Comparison of ENCODE assay signal across 9 mouse cellular contexts in genomic region chr5:123013599-123014315, GRCm38 (mm10). TPM values are rescaled to one million over a fixed set of nuclear protein-coding genes. Genes with fewer than 3 reads are reported as not detected.
A peak's percentile ranks its signal among the peaks of the same experiment; 100 is the strongest.
DNase-seq lines count a peak whose midpoint lies in the region; ATAC-seq and TF ChIP-seq lines count a peak whose summit lies in the region.
"Had no signal": no experiment of that assay in that cellular context is flagged by ENCODE, and none has a peak within 500 bp of the region (broad histone marks: within the 10 kb centered on the region; RNA-seq: fewer than 3 reads in every experiment).

No protein-coding gene starts in this region.

- DNase-seq in heart, adult 2 months, result peak; percentile 64 to 68
- DNase-seq in adrenal gland, adult 18-20 months (ENCODE audit: low spot score in 2 of 2), result peak; percentile 50 to 56
- peak; percentile 89 for DNase-seq in embryo, embryonic 11 days
- peak; percentile 87 for DNase-seq in heart, embryonic 10.5 days (ENCODE audit: low spot score)
- DNase-seq in left cerebral cortex, adult 11 months (ENCODE audit: low spot score), result peak; percentile 65
- peak; percentile 64 to 68 for DNase-seq in spleen, postnatal 36 days (ENCODE audit: low spot score in 2 of 2)

- no peak for TF ChIP-seq POLR2A in heart, adult 2 months (IDR thresholded peaks at IDR 0.05; ENCODE audit: insufficient read depth, low read depth, low read length)

- intact Hi-C loops in heart, adult 2 months (cut with DNase I), result loop anchor here (1.0 to 2.0 kb wide), 3 partner anchors 27 to 45 kb away; no protein-coding TSS in a partner anchor

- no peak overlapping the region for H3K4me2 ChIP-seq in heart, embryonic 11.5 days

- H3K9me3 ChIP-seq in heart, embryonic 11.5 days (replicated peaks; ENCODE audit: control insufficient read depth, low read length), result no peaks in the 10 kb centered on the region
- H3K9me3 ChIP-seq in heart, embryonic 10.5 days, result no peaks in the 10 kb centered on the region
- H3K9me3 ChIP-seq: lung, embryonic 15.5 days had no signal

- TF ChIP-seq CTCF in heart, adult 2 months (IDR thresholded peaks at IDR 0.05), result peak; percentile 89

- H3K4me3 ChIP-seq in heart, adult 2 months, result no peak overlapping the region
- no peak overlapping the region for H3K4me3 ChIP-seq in heart, embryonic 11.5 days (ENCODE audit: low read depth, low read length)
- no peak overlapping the region for H3K4me3 ChIP-seq in heart, embryonic 10.5 days

- no peak overlapping the region for H3K9ac ChIP-seq in heart, adult 2 months (ENCODE audit: low read depth, low read length)
- no peak overlapping the region for H3K9ac ChIP-seq in heart, embryonic 11.5 days (ENCODE audit: low read depth, low read length)

- H3K27ac ChIP-seq in heart, adult 2 months, result peak overlapping the region; percentile 97
- no peak overlapping the region for H3K27ac ChIP-seq in heart, embryonic 11.5 days (ENCODE audit: low read depth, low read length)
- H3K27ac ChIP-seq in heart, embryonic 10.5 days, result peak overlapping the region; percentile 42

- ATAC-seq in heart, embryonic 11.5 days (replicated peaks; ENCODE audit: insufficient number of reproducible peaks, low FRiP score, low TSS enrichment), result no peak
- peak; percentile 52; the same call in 1 of the 2 replicates for ATAC-seq in megakaryocyte progenitor cell, adult 5-6 weeks (replicated peaks; ENCODE audit: poor library complexity)

- peaks cover 22% of the 10 kb centered on the region for H3K4me1 ChIP-seq in heart, adult 2 months (ENCODE audit: control insufficient read depth, insufficient read depth, low read length)
- H3K4me1 ChIP-seq in heart, embryonic 11.5 days (ENCODE audit: control insufficient read depth, insufficient read depth, low read length), result peaks cover 11% of the 10 kb centered on the region
- peaks cover 51% of the 10 kb centered on the region for H3K4me1 ChIP-seq in heart, embryonic 10.5 days

- H3K27me3 ChIP-seq in heart, adult 2 months (ENCODE audit: control insufficient read depth, insufficient read depth, low read length), result no peaks in the 10 kb centered on the region
- H3K27me3 ChIP-seq in heart, embryonic 11.5 days (ENCODE audit: control insufficient read depth, insufficient read depth, low read length), result no peaks in the 10 kb centered on the region
- H3K27me3 ChIP-seq in heart, embryonic 10.5 days (ENCODE audit: insufficient read depth, poor library complexity, severe bottlenecking), result no peaks in the 10 kb centered on the region
- H3K27me3 ChIP-seq: lung, embryonic 15.5 days had no signal

- 53% methylated on average over 9 of the region's 9 CpGs for WGBS in heart, adult 2 months
- WGBS in heart, embryonic 11.5 days (ENCODE audit: insufficient replicate concordance), result 52% methylated on average over 9 of the region's 9 CpGs
- WGBS in heart, embryonic 10.5 days, result 53% methylated on average over 9 of the region's 9 CpGs

- no peaks in the 10 kb centered on the region for H3K79me2 ChIP-seq in heart, adult 2 months (replicated peaks; ENCODE audit: control insufficient read depth, insufficient read depth, low read length)

- H3K36me3 ChIP-seq in heart, adult 2 months (ENCODE audit: control insufficient read depth, insufficient read depth, low read length), result peaks cover 2% of the 10 kb centered on the region; the same call in 1 of the 2 replicates
- H3K36me3 ChIP-seq in heart, embryonic 11.5 days (ENCODE audit: control insufficient read depth, insufficient read depth, low read length), result no peaks in the 10 kb centered on the region
- H3K36me3 ChIP-seq in heart, embryonic 10.5 days, result peaks cover 13% of the 10 kb centered on the region
- H3K36me3 ChIP-seq: lung, embryonic 15.5 days had no signal

- TF ChIP-seq EP300 in heart, adult 2 months (IDR thresholded peaks at IDR 0.05; ENCODE audit: insufficient read depth, low read depth, low read length), result no peak

RNA-seq across cellular contexts. Expression of gene Orai1, which starts 1.1 kb away (rescaled TPM):
- 10 to 100 TPM; 11.7 to 15.8 TPM for total RNA-seq in heart, adult 2 months (2021)
- 39.0 and 42.8 TPM in 2 replicates for polyA plus RNA-seq in heart, adult 2 months (2012; rRNA removed)
- polyA plus RNA-seq in heart, embryonic 11.5 days (2014; fragmentation: Nextera tagmentation; extraction: Ambion mirVana), result 12.5 and 15.1 TPM in 2 replicates
- 10 to 100 TPM; 10.1 to 11.0 TPM for total RNA-seq in adrenal gland, adult 18-20 months (2021)
- polyA plus RNA-seq in heart, embryonic 10.5 days (2016; fragmentation: Nextera tagmentation; extraction: Ambion mirVana), result 13.4 and 14.4 TPM in 2 replicates
- total RNA-seq in megakaryocyte progenitor cell, adult 5-6 weeks (2015), result 66.5 and 68.6 TPM in 2 replicates
- total RNA-seq in megakaryocyte progenitor cell, adult 5-6 weeks (2017), result 13.5 and 20.8 TPM in 2 replicates

RNA-seq across cellular contexts. Expression of gene Kdm2b, which starts 24.1 kb away (rescaled TPM):
- 10 to 100 TPM; 12.5 to 14.6 TPM for total RNA-seq in heart, adult 2 months (2021)
- 8.2 and 14.4 TPM in 2 replicates for polyA plus RNA-seq in heart, adult 2 months (2012; rRNA removed)
- 26.5 and 28.8 TPM in 2 replicates for polyA plus RNA-seq in heart, embryonic 11.5 days (2014; fragmentation: Nextera tagmentation; extraction: Ambion mirVana)
- 10 to 100 TPM; 13.0 to 13.7 TPM for total RNA-seq in adrenal gland, adult 18-20 months (2021)
- 35.5 and 47.1 TPM in 2 replicates for polyA plus RNA-seq in heart, embryonic 10.5 days (2016; fragmentation: Nextera tagmentation; extraction: Ambion mirVana)
- 60.0 and 60.4 TPM in 2 replicates for total RNA-seq in megakaryocyte progenitor cell, adult 5-6 weeks (2015)
- 49.0 and 75.4 TPM in 2 replicates for total RNA-seq in megakaryocyte progenitor cell, adult 5-6 weeks (2017)

RNA-seq across cellular contexts. Expression of gene Morn3, which starts 33.1 kb away (rescaled TPM):
- total RNA-seq in heart, adult 2 months (2021), result not detected
- polyA plus RNA-seq in heart, adult 2 months (2012; rRNA removed), result not detected in 2 replicates
- polyA plus RNA-seq in heart, embryonic 11.5 days (2014; fragmentation: Nextera tagmentation; extraction: Ambion mirVana), result 0.69 TPM in 1 of 2 replicates, not detected in the other
- total RNA-seq in adrenal gland, adult 18-20 months (2021), result not detected
- polyA plus RNA-seq in heart, embryonic 10.5 days (2016; fragmentation: Nextera tagmentation; extraction: Ambion mirVana), result not detected in 2 replicates
- total RNA-seq in megakaryocyte progenitor cell, adult 5-6 weeks (2015), result not detected in 2 replicates
- not detected in 2 replicates for total RNA-seq in megakaryocyte progenitor cell, adult 5-6 weeks (2017)

RNA-seq across cellular contexts. Expression of gene Tmem120b, which starts 54.5 kb away (rescaled TPM):
- total RNA-seq in heart, adult 2 months (2021), result 10 to 100 TPM in 1 of 2 experiments, 1 to 10 TPM in 1; 6.6 to 10.4 TPM
- 10.3 and 10.5 TPM in 2 replicates for polyA plus RNA-seq in heart, adult 2 months (2012; rRNA removed)
- polyA plus RNA-seq in heart, embryonic 11.5 days (2014; fragmentation: Nextera tagmentation; extraction: Ambion mirVana), result 9.6 and 11.4 TPM in 2 replicates
- total RNA-seq in adrenal gland, adult 18-20 months (2021), result 10 to 100 TPM; 22.2 to 68.8 TPM
- polyA plus RNA-seq in heart, embryonic 10.5 days (2016; fragmentation: Nextera tagmentation; extraction: Ambion mirVana), result 13.6 and 14.3 TPM in 2 replicates
- total RNA-seq in megakaryocyte progenitor cell, adult 5-6 weeks (2015), result 0.42 and 1.4 TPM in 2 replicates
- 1.4 and 1.6 TPM in 2 replicates for total RNA-seq in megakaryocyte progenitor cell, adult 5-6 weeks (2017)
